Mouse (Mus musculus) lung, postnatal 0 days (tissue): ENCODE data around the gene Uvrag.

Experiments used
- CTCF ChIP-seq: IDR thresholded peaks from 2 replicates; pipeline ENCODE4 v1.5.1; 2016; ENCODE audit warnings: antibody characterized with exemption, mild to moderate bottlenecking
- EP300 ChIP-seq: IDR thresholded peaks from 2 replicates; pipeline ENCODE4 v1.6.1; 2016; ENCODE audit warnings: antibody characterized with exemption, mild to moderate bottlenecking, control low read depth

DNA sequence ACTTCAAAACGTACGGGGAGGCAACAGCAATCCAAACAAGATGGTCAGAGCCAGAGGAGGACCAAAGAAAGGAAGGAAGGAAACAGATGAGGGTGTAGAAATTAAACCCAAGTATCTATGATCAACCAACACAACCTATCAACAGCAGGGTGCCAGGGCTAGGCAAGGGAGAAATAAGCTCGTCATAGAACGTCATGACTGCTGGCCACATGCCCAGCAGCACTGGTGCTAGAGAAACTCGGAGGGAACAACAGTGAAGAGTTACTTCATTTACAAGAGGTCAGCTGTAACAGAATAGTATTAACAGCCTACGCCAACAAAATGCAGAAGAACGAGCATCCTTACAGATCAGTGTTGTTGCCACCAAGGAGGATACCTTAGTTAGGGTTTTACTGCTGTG lies 73.2 kb downstream of the Uvrag start:
- TF ChIP-seq EP300, result no peak
- no peak for TF ChIP-seq CTCF
